Mouse (Mus musculus): Measurements from ENCODE around the gene Nelfa.

- TF ChIP-seq CTCF (IDR thresholded peaks at IDR 0.05; ENCODE audit: control insufficient read depth, insufficient read depth, insufficient read length) (no peak), CEBPB (IDR thresholded peaks at IDR 0.05; ENCODE audit: low read depth) (no peak), MAX (IDR thresholded peaks at IDR 0.05) (no peak), MYOD1 (IDR thresholded peaks at IDR 0.05; ENCODE audit: control insufficient read depth, insufficient read length, low read depth) (no peak)
These were observed 84.7 kb downstream of the Nelfa start for GRCm38 (mm10) chr5:33851466-33851865.

All from C2C12 (cell line).